ENCODE assay signal across 9 mouse cellular contexts in the genomic region with DNA sequence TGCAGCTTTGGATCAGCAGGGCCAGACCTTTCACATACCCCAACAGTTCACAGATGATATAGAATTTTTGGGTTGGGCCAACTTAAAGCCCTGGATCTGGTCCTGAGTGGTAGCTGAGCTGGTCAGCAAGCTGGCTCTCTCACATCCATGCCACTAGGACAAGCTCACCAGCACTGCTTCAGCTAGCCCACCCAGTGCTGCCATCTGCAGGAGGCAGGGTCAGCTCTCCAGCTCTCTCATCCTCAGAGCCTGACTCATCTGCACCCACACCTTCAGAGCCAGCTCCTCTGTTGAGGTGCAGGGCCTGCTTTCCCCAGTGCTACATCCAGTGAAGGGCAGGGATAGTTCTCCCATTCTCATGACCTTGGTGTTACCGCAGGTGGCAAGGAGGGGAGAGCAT. TPM values are rescaled to one million over a fixed set of nuclear protein-coding genes. Genes with fewer than 3 reads are reported as not detected.
DNase-seq lines count a peak whose midpoint lies in the region; ATAC-seq lines count a peak whose summit lies in the region.
"Had no signal": no experiment of that assay in that cellular context is flagged by ENCODE, and none has a peak within 500 bp of the region (broad histone marks: within the 10 kb centered on the region; RNA-seq: fewer than 3 reads in every experiment).

No protein-coding gene starts in this region.

- ATAC-seq in hindbrain, embryonic 11.5 days (ENCODE audit: low FRiP score) = no peak
- no peak for ATAC-seq in hindbrain, embryonic 12.5 days (ENCODE audit: low FRiP score)
- ATAC-seq in granulocyte monocyte progenitor cell, adult 5-6 weeks (replicated peaks; ENCODE audit: poor library complexity, severe bottlenecking) = no peak
- no peak for ATAC-seq in forebrain, embryonic 12.5 days (ENCODE audit: low FRiP score)

- H3K27ac ChIP-seq in hindbrain, embryonic 11.5 days (ENCODE audit: low read depth, low read length) = no peak overlapping the region
- no peak overlapping the region for H3K27ac ChIP-seq in hindbrain, embryonic 12.5 days
- H3K27ac ChIP-seq in forebrain, embryonic 12.5 days = no peak overlapping the region
- H3K27ac ChIP-seq: lung, embryonic 15.5 days had no signal

- no peak overlapping the region for H3K4me3 ChIP-seq in hindbrain, embryonic 11.5 days (ENCODE audit: low read depth, low read length)
- no peak overlapping the region for H3K4me3 ChIP-seq in hindbrain, embryonic 12.5 days
- no peak overlapping the region for H3K4me3 ChIP-seq in forebrain, embryonic 12.5 days (replicated peaks)
- H3K4me3 ChIP-seq: lung, embryonic 15.5 days had no signal

- no peaks in the 10 kb centered on the region for H3K27me3 ChIP-seq in hindbrain, embryonic 11.5 days (ENCODE audit: control insufficient read depth, insufficient read depth, low read length)
- H3K27me3 ChIP-seq in hindbrain, embryonic 12.5 days = no peaks in the 10 kb centered on the region
- no peaks in the 10 kb centered on the region for H3K27me3 ChIP-seq in forebrain, embryonic 12.5 days
- H3K27me3 ChIP-seq: lung, embryonic 15.5 days had no signal

- WGBS in hindbrain, embryonic 11.5 days = 93% methylated on average over 1 of the region's 1 CpGs
- 60% methylated on average over 1 of the region's 1 CpGs for WGBS in hindbrain, embryonic 12.5 days
- WGBS in forebrain, embryonic 12.5 days = 79% methylated on average over 1 of the region's 1 CpGs

- no peak overlapping the region for H3K4me2 ChIP-seq in hindbrain, embryonic 11.5 days (replicated peaks; ENCODE audit: low read depth, low read length)
- H3K4me2 ChIP-seq in hindbrain, embryonic 12.5 days (replicated peaks) = no peak overlapping the region
- no peak overlapping the region for H3K4me2 ChIP-seq in forebrain, embryonic 12.5 days
- H3K4me2 ChIP-seq: lung, embryonic 15.5 days had no signal

- no peaks in the 10 kb centered on the region for H3K9me3 ChIP-seq in hindbrain, embryonic 11.5 days (ENCODE audit: control insufficient read depth, low read length)
- no peaks in the 10 kb centered on the region for H3K9me3 ChIP-seq in hindbrain, embryonic 12.5 days (replicated peaks)
- H3K9me3 ChIP-seq in forebrain, embryonic 12.5 days = no peaks in the 10 kb centered on the region
- H3K9me3 ChIP-seq: lung, embryonic 15.5 days had no signal

- H3K36me3 ChIP-seq in hindbrain, embryonic 11.5 days (ENCODE audit: control insufficient read depth, insufficient read depth, low read length) = no peaks in the 10 kb centered on the region
- no peaks in the 10 kb centered on the region for H3K36me3 ChIP-seq in hindbrain, embryonic 12.5 days
- no peaks in the 10 kb centered on the region for H3K36me3 ChIP-seq in forebrain, embryonic 12.5 days (replicated peaks)
- H3K36me3 ChIP-seq: lung, embryonic 15.5 days had no signal

- H3K4me1 ChIP-seq in hindbrain, embryonic 11.5 days (replicated peaks; ENCODE audit: control insufficient read depth, insufficient read depth, low read length) = no peaks in the 10 kb centered on the region
- H3K4me1 ChIP-seq in hindbrain, embryonic 12.5 days = no peaks in the 10 kb centered on the region
- H3K4me1 ChIP-seq in forebrain, embryonic 12.5 days = no peaks in the 10 kb centered on the region
- H3K4me1 ChIP-seq: lung, embryonic 15.5 days had no signal

- DNase-seq in hindbrain, embryonic 11.5 days (ENCODE audit: low spot score) = peak; percentile 29
- DNase-seq in thymus, postnatal 14 days = peak; percentile 46
- no peak for DNase-seq in thymus, postnatal 0 days (ENCODE audit: low spot score)
- DNase-seq in kidney, postnatal 25 days = peak; percentile 49 to 59
- no peak for DNase-seq in spleen, adult 12 weeks (ENCODE audit: low spot score)

- no peak overlapping the region for H3K9ac ChIP-seq in hindbrain, embryonic 11.5 days (ENCODE audit: low read depth, low read length)
- no peak overlapping the region for H3K9ac ChIP-seq in hindbrain, embryonic 12.5 days
- H3K9ac ChIP-seq in forebrain, embryonic 12.5 days = no peak overlapping the region
- H3K9ac ChIP-seq: lung, embryonic 15.5 days had no signal

RNA-seq across cellular contexts. Expression of a gene that starts 23.6 kb away (rescaled TPM):
- 354 and 386 TPM in 2 replicates for polyA plus RNA-seq in hindbrain, embryonic 11.5 days (2014; fragmentation: Nextera tagmentation; extraction: Ambion mirVana)
- polyA plus RNA-seq in hindbrain, embryonic 12.5 days (2016; fragmentation: Nextera tagmentation; extraction: Ambion mirVana) = 303 and 327 TPM in 2 replicates
- 572 and 588 TPM in 2 replicates for polyA plus RNA-seq in thymus, postnatal 0 days (2015; fragmentation: Nextera tagmentation; extraction: Ambion mirVana)
- 202 and 249 TPM in 2 replicates for total RNA-seq in granulocyte monocyte progenitor cell, adult 5-6 weeks (2014; fragmentation: Nextera tagmentation)
- 134 and 198 TPM in 2 replicates for total RNA-seq in granulocyte monocyte progenitor cell, adult 5-6 weeks (2017)
- polyA plus RNA-seq in forebrain, embryonic 12.5 days (2016; fragmentation: Nextera tagmentation; extraction: Ambion mirVana) = 372 and 374 TPM in 2 replicates

RNA-seq across cellular contexts. Expression of a gene that starts 24.7 kb away (rescaled TPM):
- polyA plus RNA-seq in hindbrain, embryonic 11.5 days (2014; fragmentation: Nextera tagmentation; extraction: Ambion mirVana) = 2.9 and 3.0 TPM in 2 replicates
- polyA plus RNA-seq in hindbrain, embryonic 12.5 days (2016; fragmentation: Nextera tagmentation; extraction: Ambion mirVana) = 4.1 and 5.2 TPM in 2 replicates
- polyA plus RNA-seq in thymus, postnatal 0 days (2015; fragmentation: Nextera tagmentation; extraction: Ambion mirVana) = 2.4 and 3.6 TPM in 2 replicates
- total RNA-seq in granulocyte monocyte progenitor cell, adult 5-6 weeks (2014; fragmentation: Nextera tagmentation) = 0.45 and 1.3 TPM in 2 replicates
- total RNA-seq in granulocyte monocyte progenitor cell, adult 5-6 weeks (2017) = 0.90 and 0.93 TPM in 2 replicates
- polyA plus RNA-seq in forebrain, embryonic 12.5 days (2016; fragmentation: Nextera tagmentation; extraction: Ambion mirVana) = 3.2 and 4.1 TPM in 2 replicates

RNA-seq across cellular contexts. Expression of a gene that starts 24.9 kb away (rescaled TPM):
- 5.3 and 8.4 TPM in 2 replicates for polyA plus RNA-seq in hindbrain, embryonic 11.5 days (2014; fragmentation: Nextera tagmentation; extraction: Ambion mirVana)
- 5.8 and 7.4 TPM in 2 replicates for polyA plus RNA-seq in hindbrain, embryonic 12.5 days (2016; fragmentation: Nextera tagmentation; extraction: Ambion mirVana)
- polyA plus RNA-seq in thymus, postnatal 0 days (2015; fragmentation: Nextera tagmentation; extraction: Ambion mirVana) = 2.0 and 2.2 TPM in 2 replicates
- total RNA-seq in granulocyte monocyte progenitor cell, adult 5-6 weeks (2014; fragmentation: Nextera tagmentation) = 0.70 TPM in 1 of 2 replicates, not detected in the other
- total RNA-seq in granulocyte monocyte progenitor cell, adult 5-6 weeks (2017) = 0.78 and 1.3 TPM in 2 replicates
- 6.6 and 7.2 TPM in 2 replicates for polyA plus RNA-seq in forebrain, embryonic 12.5 days (2016; fragmentation: Nextera tagmentation; extraction: Ambion mirVana)

RNA-seq across cellular contexts. Expression of a gene that starts 47.7 kb away (rescaled TPM):
- polyA plus RNA-seq in hindbrain, embryonic 11.5 days (2014; fragmentation: Nextera tagmentation; extraction: Ambion mirVana) = 19.6 TPM in 2 replicates
- polyA plus RNA-seq in hindbrain, embryonic 12.5 days (2016; fragmentation: Nextera tagmentation; extraction: Ambion mirVana) = 13.4 and 18.6 TPM in 2 replicates
- polyA plus RNA-seq in thymus, postnatal 0 days (2015; fragmentation: Nextera tagmentation; extraction: Ambion mirVana) = 1.6 and 3.1 TPM in 2 replicates
- 13.7 and 28.2 TPM in 2 replicates for total RNA-seq in granulocyte monocyte progenitor cell, adult 5-6 weeks (2014; fragmentation: Nextera tagmentation)
- 18.2 and 35.0 TPM in 2 replicates for total RNA-seq in granulocyte monocyte progenitor cell, adult 5-6 weeks (2017)
- 6.6 and 6.9 TPM in 2 replicates for polyA plus RNA-seq in forebrain, embryonic 12.5 days (2016; fragmentation: Nextera tagmentation; extraction: Ambion mirVana)

RNA-seq across cellular contexts. Expression of a gene that starts 49.4 kb away (rescaled TPM):
- 15.8 and 18.5 TPM in 2 replicates for polyA plus RNA-seq in hindbrain, embryonic 11.5 days (2014; fragmentation: Nextera tagmentation; extraction: Ambion mirVana)
- 17.1 and 19.8 TPM in 2 replicates for polyA plus RNA-seq in hindbrain, embryonic 12.5 days (2016; fragmentation: Nextera tagmentation; extraction: Ambion mirVana)
- polyA plus RNA-seq in thymus, postnatal 0 days (2015; fragmentation: Nextera tagmentation; extraction: Ambion mirVana) = 22.5 and 23.1 TPM in 2 replicates
- 19.7 and 22.7 TPM in 2 replicates for total RNA-seq in granulocyte monocyte progenitor cell, adult 5-6 weeks (2014; fragmentation: Nextera tagmentation)
- 4.6 and 9.0 TPM in 2 replicates for total RNA-seq in granulocyte monocyte progenitor cell, adult 5-6 weeks (2017)
- polyA plus RNA-seq in forebrain, embryonic 12.5 days (2016; fragmentation: Nextera tagmentation; extraction: Ambion mirVana) = 19.0 and 20.5 TPM in 2 replicates

Comparison
In these comparisons a context has a peak if more than half of its experiments do, and no peak if none do; other contexts are left out.
1. DNase-seq: peak in hindbrain, embryonic 11.5 days (single experiment), thymus, postnatal 14 days (single experiment) and kidney, postnatal 25 days (2 of 2); none in thymus, postnatal 0 days (single experiment) and spleen, adult 12 weeks (single experiment).